Mouse (Mus musculus) kidney, adult 2 months (tissue): ENCODE data around the gene Frat2.

Experiments used
- CTCF ChIP-seq: fragments of 200-500 bp; conservative IDR thresholded peaks from 2 replicates; pipeline ENCODE4 v1.5.1; 2011; ENCODE audit warnings: low read depth, mild to moderate bottlenecking, control low read depth, low read length, moderate library complexity, mixed read lengths; ENCODE audit not compliant: insufficient read depth, insufficient read length
- POLR2A ChIP-seq: fragments of 200-500 bp; IDR thresholded peaks from one replicate; pipeline ENCODE4 v1.6.1; 2011; ENCODE audit warnings: low read depth, low read length, control low read depth

GRCm38 (mm10) chr19:41837194-41837916 is 10.6 kb downstream of the Frat2 start:
- TF ChIP-seq CTCF: no peak
- no peak for TF ChIP-seq POLR2A
